Mouse (Mus musculus): ENCODE data around the gene Tll1. TPM values are rescaled to one million over a fixed set of nuclear protein-coding genes. Genes with fewer than 3 reads are reported as not detected.
A peak's percentile ranks its signal among the peaks of the same experiment; 100 is the strongest.
"Not testable (repeated sequence)": the region's sequence is repeated elsewhere in the genome, so short reads cannot be mapped to it uniquely, and the experiment has no call there.

Tll1 gene
- total RNA-seq, 4 experiments from 2014 or later, result 0.82 to 1.7 (median 0.92) TPM

DNA sequence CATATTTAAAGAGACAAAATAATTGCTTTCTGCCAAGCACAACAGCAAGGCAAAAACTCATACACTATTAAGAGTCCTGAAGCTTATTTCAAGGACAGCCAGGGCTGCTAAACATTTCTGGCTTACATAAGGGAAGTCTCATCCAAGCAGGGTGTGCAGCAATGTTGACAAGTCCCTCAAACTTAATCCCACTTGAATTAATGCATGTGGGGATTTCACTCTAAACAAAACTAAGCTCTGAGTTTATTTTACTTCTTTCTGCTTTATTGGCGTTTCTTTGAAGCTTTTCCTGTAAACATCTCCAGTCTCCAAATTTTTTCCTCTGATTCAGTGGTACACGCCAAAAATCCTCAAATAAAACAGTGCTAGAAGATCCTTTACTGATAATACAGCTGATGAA is 146.2 kb downstream of the Tll1 start:
- no peak for DNase-seq (ENCODE audit: low spot score)

DNA sequence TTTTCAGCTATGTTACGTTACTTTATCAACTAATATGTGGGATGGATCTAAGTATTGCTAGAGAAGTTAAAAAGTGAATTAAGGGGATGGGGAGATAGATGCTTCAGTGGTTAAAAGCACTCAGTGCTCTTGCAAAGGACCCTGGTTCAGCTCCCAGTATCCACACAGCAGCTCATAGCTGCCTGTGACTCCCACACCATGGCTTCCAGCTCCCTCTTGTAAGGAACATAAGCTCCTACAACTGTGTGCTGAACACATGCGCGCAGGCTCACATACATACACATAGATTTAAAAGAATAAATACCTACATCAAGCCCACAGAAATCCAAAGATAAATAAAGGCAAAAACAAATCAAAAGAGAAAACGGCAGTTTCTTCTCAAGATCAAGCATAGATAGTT is 148.5 kb downstream of the Tll1 start:
- DNase-seq (ENCODE audit: low spot score), result no peak

GRCm38 (mm10) chr8:64048556-64048955 is 157.5 kb downstream of the Tll1 start:
- DNase-seq (ENCODE audit: low spot score), result no peak

GRCm38 (mm10) chr8:64047963-64048505 is 158.0 kb downstream of the Tll1 start:
- DNase-seq (ENCODE audit: low spot score), result no peak

GRCm38 (mm10) chr8:64041303-64041884 is 164.7 kb downstream of the Tll1 start:
- DNase-seq (ENCODE audit: low spot score), result no peak

- DNase-seq (ENCODE audit: low spot score), result peak; percentile 13
Measured at GRCm38 (mm10) chr8:64030672-64031385, 175.2 kb downstream of the Tll1 start.

GRCm38 (mm10) chr8:64030081-64030480 is 176.0 kb downstream of the Tll1 start:
- no peak for DNase-seq (ENCODE audit: low spot score)

DNA sequence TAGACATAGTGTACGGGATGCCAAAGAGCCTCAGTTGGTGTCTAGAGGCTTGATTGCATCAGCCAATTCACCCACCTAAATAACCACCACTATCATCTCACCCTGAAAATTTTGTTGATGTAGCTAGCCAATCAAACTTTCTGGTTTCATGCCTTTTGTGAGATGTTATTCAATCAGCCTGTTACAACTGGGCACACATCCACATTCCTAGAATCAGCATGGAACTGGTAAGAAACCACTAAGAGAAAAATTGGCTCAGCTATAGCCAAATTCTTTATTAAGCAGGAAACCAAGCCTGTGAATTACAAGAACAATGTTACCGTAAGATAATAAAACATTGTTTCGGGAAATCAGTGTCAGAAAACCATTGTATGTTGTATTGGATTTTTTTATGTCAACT is 176.5 kb downstream of the Tll1 start:
- no peak for DNase-seq (ENCODE audit: low spot score)

DNA sequence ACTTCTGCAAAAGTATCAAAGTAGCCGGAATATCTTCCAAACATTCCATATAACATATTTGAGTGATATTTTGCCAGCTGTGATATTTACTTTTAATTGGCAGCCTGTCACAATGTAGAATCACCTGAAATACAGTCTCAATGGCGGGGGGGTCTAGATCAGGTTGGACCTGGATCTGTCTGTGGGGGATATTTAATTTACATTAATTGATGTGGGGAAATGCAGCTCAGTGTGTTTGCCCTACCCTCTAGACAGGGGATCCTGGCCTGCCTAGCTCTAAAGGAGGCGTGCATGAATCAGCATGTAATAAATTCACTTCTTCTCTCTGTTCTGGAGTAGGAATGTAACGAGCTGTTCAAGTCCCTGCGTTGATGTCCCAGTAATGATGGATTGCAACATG is 181.7 kb downstream of the Tll1 start:
- no peak for DNase-seq (ENCODE audit: low spot score)

DNA sequence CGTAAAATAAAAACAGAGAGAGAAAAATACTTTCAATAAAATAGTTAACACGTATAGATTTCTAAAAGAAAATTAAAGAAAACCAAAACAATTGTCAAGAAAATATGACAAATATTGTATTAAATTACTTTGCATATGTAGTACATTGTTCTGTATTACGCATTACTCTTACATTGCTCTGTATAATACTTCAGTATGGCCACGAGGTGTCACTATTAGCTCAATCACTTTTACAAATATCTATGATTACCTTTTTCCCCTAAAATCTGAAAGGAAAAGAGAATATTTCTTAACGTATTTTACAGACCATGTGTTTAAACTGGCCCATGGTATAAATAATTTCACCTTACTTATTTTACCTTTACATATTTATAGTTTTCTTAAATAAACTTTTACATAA is 182.5 kb downstream of the Tll1 start:
- peak; percentile 13 for DNase-seq (ENCODE audit: low spot score)

DNA sequence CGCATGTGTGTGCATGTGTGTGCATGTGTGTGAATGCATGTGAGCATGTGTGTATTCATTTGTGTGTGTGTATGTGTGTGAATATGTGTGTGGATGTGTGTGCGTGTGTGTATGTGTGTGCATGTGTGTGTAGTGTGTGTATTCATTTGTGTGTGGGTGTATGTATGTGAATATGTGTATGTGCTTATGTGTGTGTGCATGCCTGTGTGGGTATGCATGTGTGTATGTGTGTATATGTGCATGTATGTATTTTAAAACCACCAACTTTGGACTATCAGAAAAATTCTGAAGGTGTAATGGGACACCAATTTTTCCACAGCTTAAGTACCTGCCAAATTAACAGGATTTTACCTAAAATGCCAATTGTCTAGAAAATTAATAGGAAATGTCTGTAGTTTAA is 183.0 kb downstream of the Tll1 start:
- no peak for DNase-seq (ENCODE audit: low spot score)

GRCm38 (mm10) chr8:63970612-63971391 is 235.3 kb downstream of the Tll1 start:
- DNase-seq (ENCODE audit: low spot score), result not testable (repeated sequence)
